Mouse (Mus musculus): ENCODE data around the gene Slc6a11. TPM values are rescaled to one million over a fixed set of nuclear protein-coding genes. Genes with fewer than 3 reads are reported as not detected.

The Slc6a11 gene
- 10 to 100 TPM; 86.7 to 88.2 TPM for total RNA-seq (2021)
- long read RNA-seq, experiment 1, full-length matches to known transcripts, result 15 of 26 reads
- long read RNA-seq, experiment 1, partial matches to known transcripts, result 11 of 26 reads
- long read RNA-seq, experiment 1, other reads (novel, unspliced or antisense), result 0 of 26 reads
- long read RNA-seq, experiment 2, full-length matches to known transcripts, result 14 of 33 reads
- long read RNA-seq, experiment 2, partial matches to known transcripts, result 19 of 33 reads
- long read RNA-seq, experiment 2, other reads (novel, unspliced or antisense), result 0 of 33 reads

GRCm38 (mm10) chr6:114131122-114131872 lies at the start of gene Slc6a11:
Gene Slc6a11 (plus strand): TSS chr6:114131241.
- peak in 1 of 2 experiments; percentile 37 for DNase-seq (ENCODE audit: low spot score in 2 of 2)
- Histone ChIP-seq H3K27ac (peak within 1 kb of the TSS; percentile 89), H3K4me3 (peak within 1 kb of the TSS; percentile 73)
- TF ChIP-seq CTCF (conservative IDR thresholded peaks at IDR 0.05), result no peak

GRCm38 (mm10) chr6:114087106-114087505 lies 43.9 kb upstream of the Slc6a11 start:
- TF ChIP-seq CTCF (conservative IDR thresholded peaks at IDR 0.05), result no peak

GRCm38 (mm10) chr6:114089626-114090025 lies 41.4 kb upstream of the Slc6a11 start:
- TF ChIP-seq CTCF (conservative IDR thresholded peaks at IDR 0.05), result peak; percentile 95
- DNase-seq (ENCODE audit: low spot score in 2 of 2), result peak; percentile 50 to 86
- Histone ChIP-seq H3K27ac (no peak overlapping the region), H3K4me3 (no peak overlapping the region)

More at GRCm38 (mm10) chr6:114087106-114087505, 43.9 kb upstream of the Slc6a11 start:
- no peak for DNase-seq (ENCODE audit: low spot score in 2 of 2)
- Histone ChIP-seq H3K27ac (no peak overlapping the region), H3K4me3 (no peak overlapping the region)

GRCm38 (mm10) chr6:114092216-114092615 lies 38.8 kb upstream of the Slc6a11 start:
- TF ChIP-seq CTCF (conservative IDR thresholded peaks at IDR 0.05), result no peak
- Histone ChIP-seq H3K27ac (no peak overlapping the region), H3K4me3 (no peak overlapping the region)
- DNase-seq (ENCODE audit: low spot score in 2 of 2), result no peak

GRCm38 (mm10) chr6:114094251-114094650 lies 36.8 kb upstream of the Slc6a11 start:
- Histone ChIP-seq H3K4me3 (no peak overlapping the region), H3K27ac (peak overlapping the region; percentile 81)
- DNase-seq (ENCODE audit: low spot score in 2 of 2), result peak; percentile 67 to 83
- 0 out of 2 replicates have a peak, but pooled peaks have one; percentile 10 for TF ChIP-seq CTCF (conservative IDR thresholded peaks at IDR 0.05)

GRCm38 (mm10) chr6:114096574-114096973 lies 34.5 kb upstream of the Slc6a11 start:
- no peak overlapping the region for H3K27ac ChIP-seq
- no peak for DNase-seq (ENCODE audit: low spot score in 2 of 2)

GRCm38 (mm10) chr6:114101923-114102322 lies 29.1 kb upstream of the Slc6a11 start:
- no peak for TF ChIP-seq CTCF (conservative IDR thresholded peaks at IDR 0.05)
- no peak for DNase-seq (ENCODE audit: low spot score in 2 of 2)
- no peak overlapping the region for H3K27ac ChIP-seq
- H3K4me3 ChIP-seq, result no peak overlapping the region

More at GRCm38 (mm10) chr6:114096574-114096973, 34.5 kb upstream of the Slc6a11 start:
- TF ChIP-seq CTCF (conservative IDR thresholded peaks at IDR 0.05), result peak; percentile 50
- H3K4me3 ChIP-seq, result no peak overlapping the region

GRCm38 (mm10) chr6:114119507-114119906 lies 11.5 kb upstream of the Slc6a11 start:
- DNase-seq (ENCODE audit: low spot score in 2 of 2), result no peak
- no peak overlapping the region for H3K4me3 ChIP-seq
- no peak for TF ChIP-seq CTCF (conservative IDR thresholded peaks at IDR 0.05)
- no peak overlapping the region for H3K27ac ChIP-seq

- DNase-seq (ENCODE audit: low spot score in 2 of 2), result no peak
- Histone ChIP-seq H3K4me3 (no peak overlapping the region), H3K27ac (no peak overlapping the region)
- TF ChIP-seq CTCF (conservative IDR thresholded peaks at IDR 0.05), result no peak
Measured at GRCm38 (mm10) chr6:114125530-114125929, 5.5 kb upstream of the Slc6a11 start.

- H3K4me3 ChIP-seq, result peak overlapping the region; percentile 73; the same call in 1 of the 2 replicates
- no peak for TF ChIP-seq CTCF (conservative IDR thresholded peaks at IDR 0.05)
- H3K27ac ChIP-seq, result peak overlapping the region; percentile 89
- DNase-seq (ENCODE audit: low spot score in 2 of 2), result no peak
Measured at GRCm38 (mm10) chr6:114132472-114132871, 1.4 kb downstream of the Slc6a11 start.

- H3K4me3 ChIP-seq, result peak overlapping the region; percentile 73
- DNase-seq (ENCODE audit: low spot score in 2 of 2), result no peak
Measured at GRCm38 (mm10) chr6:114132916-114133315, 1.9 kb downstream of the Slc6a11 start.

GRCm38 (mm10) chr6:114138970-114139369 lies 7.9 kb downstream of the Slc6a11 start:
- Histone ChIP-seq H3K4me3 (no peak overlapping the region), H3K27ac (no peak overlapping the region)
- DNase-seq (ENCODE audit: low spot score in 2 of 2), result no peak
- TF ChIP-seq CTCF (conservative IDR thresholded peaks at IDR 0.05), result no peak

More at GRCm38 (mm10) chr6:114132916-114133315, 1.9 kb downstream of the Slc6a11 start:
- H3K27ac ChIP-seq, result peak overlapping the region; percentile 89
- no peak for TF ChIP-seq CTCF (conservative IDR thresholded peaks at IDR 0.05)

- no peak for DNase-seq (ENCODE audit: low spot score in 2 of 2)
- no peak overlapping the region for H3K27ac ChIP-seq
- TF ChIP-seq CTCF (conservative IDR thresholded peaks at IDR 0.05), result no peak
- H3K4me3 ChIP-seq, result no peak overlapping the region
Measured at GRCm38 (mm10) chr6:114141481-114141880, 10.4 kb downstream of the Slc6a11 start.
